Comparison of ENCODE assay signal across 18 mouse cellular contexts in genomic region chr6:23255161-23255560, GRCm38 (mm10). TPM values are rescaled to one million over a fixed set of nuclear protein-coding genes. Genes with fewer than 3 reads are reported as not detected.
"Had no signal": no experiment of that assay in that cellular context is flagged by ENCODE, and none has a peak within 500 bp of the region (broad histone marks: within the 10 kb centered on the region; RNA-seq: fewer than 3 reads in every experiment).

No protein-coding gene starts in this region.

- H3K36me3 ChIP-seq: limb, embryonic 12.5 days; liver, embryonic 13.5 days; lung, embryonic 15.5 days; neural tube, embryonic 13.5 days had no signal

- H3K9ac ChIP-seq: limb, embryonic 12.5 days; liver, embryonic 13.5 days; liver, postnatal 0 days; lung, embryonic 15.5 days; neural tube, embryonic 13.5 days had no signal

- H3K4me1 ChIP-seq: liver, embryonic 13.5 days had no signal

- H3K9me3 ChIP-seq: limb, embryonic 12.5 days; liver, embryonic 13.5 days; lung, embryonic 15.5 days; neural tube, embryonic 13.5 days had no signal

- H3K4me2 ChIP-seq: limb, embryonic 12.5 days; liver, embryonic 13.5 days; lung, embryonic 15.5 days; neural tube, embryonic 13.5 days had no signal

- DNase-seq: kidney, adult 8-10 months; kidney, postnatal 25 days; liver; liver, embryonic 13.5 days; liver, postnatal 0 days; lung, postnatal 14 days; midbrain, embryonic 14.5 days; right cerebral cortex, postnatal 14 days; thymus, postnatal 36 days had no signal

- ATAC-seq: liver, postnatal 0 days had no signal

- H3K4me3 ChIP-seq: left cerebral cortex, adult 2 months; limb, embryonic 12.5 days; liver, embryonic 13.5 days; lung, embryonic 15.5 days; megakaryocyte, embryonic 14.5 days; neural tube, embryonic 13.5 days had no signal

- H3K27ac ChIP-seq: left cerebral cortex, adult 2 months; limb, embryonic 12.5 days; liver, embryonic 13.5 days; lung, embryonic 15.5 days; macrophage; neural tube, embryonic 13.5 days had no signal

RNA-seq across cellular contexts. Expression of gene Fezf1, which starts 7.0 kb away (rescaled TPM):
- polyA plus RNA-seq: kidney, embryonic 16.5 days; limb, embryonic 12.5 days; liver, embryonic 13.5 days; liver, postnatal 0 days; lung, embryonic 15.5 days; macrophage; midbrain, embryonic 14.5 days; neural tube, embryonic 13.5 days; small intestine, adult 2 months; stomach, embryonic 16.5 days had no signal
